Mouse (Mus musculus) MEL (cell line): ENCODE measurements around the gene Gpr158. TPM values are rescaled to one million over a fixed set of nuclear protein-coding genes. Genes with fewer than 3 reads are reported as not detected.

ENCODE experiments used
- DNase-seq: peaks from one replicate; pipeline ENCODE4 v3.0.0; 2011; ENCODE audit warnings: low read depth, low spot score
- H3K27ac ChIP-seq: 2 replicates; pipeline ENCODE4 v1.5.1; 2012; ENCODE audit warnings: low read depth, mild to moderate bottlenecking, control low read depth, low read length, moderate library complexity; ENCODE audit not compliant: control insufficient read depth
- H3K27me3 ChIP-seq, 2 experiments: fragments of 150-350 bp in 1 of 2; sonication (generic) in 1 of 2; 2 replicates each; pipeline ENCODE4 v1.6.1; 2012; ENCODE audit warnings: low read length in 2 of 2, mild to moderate bottlenecking in 2 of 2, improper control_type of control experiment in 1 of 2, moderate library complexity in 1 of 2; ENCODE audit not compliant: insufficient read depth in 2 of 2, control insufficient read depth in 1 of 2
- H3K36me3 ChIP-seq, 2 experiments: 2 replicates each; pipeline ENCODE4 v1.6.1; 2012 to 2014; ENCODE audit warnings: low read length in 2 of 2, improper control_type of control experiment in 1 of 2, inconsistent platforms in 1 of 2, mild to moderate bottlenecking in 1 of 2; ENCODE audit not compliant: insufficient read depth in 2 of 2, control insufficient read depth in 1 of 2
- H3K4me1 ChIP-seq, 2 experiments: fragments of 150-350 bp in 1 of 2; sonication (generic) in 1 of 2; 2 replicates each; pipeline ENCODE4 v1.6.1; 2012; ENCODE audit warnings: low read length in 2 of 2, improper control_type of control experiment in 1 of 2, mild to moderate bottlenecking in 1 of 2; ENCODE audit not compliant: insufficient read depth in 2 of 2, control insufficient read depth in 1 of 2
- H3K4me3 ChIP-seq, 2 experiments: fragments of 150-350 bp in 1 of 2; sonication (generic) in 1 of 2; 2 replicates each; pipeline ENCODE4 v1.5.1; 2012; ENCODE audit warnings: low read depth in 2 of 2, low read length in 2 of 2, mild to moderate bottlenecking in 2 of 2, moderate library complexity in 2 of 2, control low read depth in 1 of 2, improper control_type of control experiment in 1 of 2; ENCODE audit not compliant: control insufficient read depth in 1 of 2, insufficient read depth in 1 of 2
- H3K79me2 ChIP-seq: 2 replicates; pipeline ENCODE4 v1.6.1; 2012; ENCODE audit warnings: mild to moderate bottlenecking, low read length, moderate library complexity; ENCODE audit not compliant: control insufficient read depth, poor library complexity, insufficient read depth
- H3K9ac ChIP-seq: 2 replicates; pipeline ENCODE4 v1.6.1; 2012; ENCODE audit warnings: low read depth, mild to moderate bottlenecking, control low read depth, low read length, moderate library complexity; ENCODE audit not compliant: control insufficient read depth, poor library complexity, severe bottlenecking
- H3K9me3 ChIP-seq: fragments of 150-350 bp; sonication (generic); replicated peaks from 2 replicates; pipeline ENCODE4 v1.6.1; 2012; ENCODE audit warnings: mild to moderate bottlenecking, low read length, improper control_type of control experiment, moderate library complexity; ENCODE audit not compliant: insufficient read depth
- BHLHE40 ChIP-seq: IDR thresholded peaks from 2 replicates; pipeline ENCODE4 v1.6.1; 2012; ENCODE audit warnings: low read depth, mild to moderate bottlenecking, inconsistent platforms, low read length, improper control_type of control experiment, borderline replicate concordance
- CHD1 ChIP-seq: IDR thresholded peaks from 2 replicates; pipeline ENCODE4 v1.6.1; 2012; ENCODE audit warnings: low read depth, mild to moderate bottlenecking, inconsistent platforms, low read length, improper control_type of control experiment
- CHD2 ChIP-seq: IDR thresholded peaks from 2 replicates; pipeline ENCODE4 v1.6.1; 2011; ENCODE audit warnings: low read length, improper control_type of control experiment
- CTCF ChIP-seq, 3 experiments: IDR thresholded peaks in 2 of 3; conservative IDR thresholded peaks in 1 of 3; 2 replicates each; pipeline ENCODE4 v1.5.1; 2011 to 2012; ENCODE audit warnings: low read length in 3 of 3, low read depth in 2 of 3, mild to moderate bottlenecking in 2 of 3, improper control_type of control experiment in 1 of 3, inconsistent platforms in 1 of 3, mixed read lengths in 1 of 3, moderate library complexity in 1 of 3; ENCODE audit not compliant: control insufficient read depth in 1 of 3, insufficient read depth in 1 of 3, poor library complexity in 1 of 3, severe bottlenecking in 1 of 3
- E2F4 ChIP-seq: IDR thresholded peaks from 2 replicates; pipeline ENCODE4 v1.6.1; 2011; ENCODE audit warnings: low read depth, low read length, improper control_type of control experiment, borderline replicate concordance
- EP300 ChIP-seq, 2 experiments: IDR thresholded peaks; 2 replicates each; pipeline ENCODE4 v1.6.1; 2011; ENCODE audit warnings: improper control_type of control experiment in 2 of 2, low read length in 2 of 2, low read depth in 1 of 2, mild to moderate bottlenecking in 1 of 2
- ETS1 ChIP-seq: IDR thresholded peaks from 2 replicates; pipeline ENCODE4 v1.6.1; 2012; ENCODE audit warnings: low read depth, mild to moderate bottlenecking, inconsistent platforms, low read length, improper control_type of control experiment, moderate library complexity
- KAT2A ChIP-seq: conservative IDR thresholded peaks from 2 replicates; pipeline ENCODE4 v1.6.1; 2012; ENCODE audit warnings: low read depth, low read length, improper control_type of control experiment, inconsistent platforms
- MAFK ChIP-seq: IDR thresholded peaks from 2 replicates; pipeline ENCODE4 v1.6.1; 2011; ENCODE audit warnings: low read depth, mild to moderate bottlenecking, low read length, improper control_type of control experiment, borderline replicate concordance
- MXI1 ChIP-seq: IDR thresholded peaks from 2 replicates; pipeline ENCODE4 v1.6.1; 2011; ENCODE audit warnings: mild to moderate bottlenecking, low read depth, low read length, improper control_type of control experiment
- POLR2AphosphoS2 ChIP-seq: IDR thresholded peaks from 2 replicates; pipeline ENCODE4 v1.6.1; 2011; ENCODE audit warnings: low read length, improper control_type of control experiment
- POLR2AphosphoS5 ChIP-seq: IDR thresholded peaks from 2 replicates; pipeline ENCODE4 v1.6.1; 2012; ENCODE audit warnings: low read depth, borderline replicate concordance, mild to moderate bottlenecking, inconsistent platforms, low read length, moderate library complexity, mixed read lengths
- RCOR1 ChIP-seq: IDR thresholded peaks from 2 replicates; pipeline ENCODE4 v1.6.1; 2012; ENCODE audit warnings: low read depth, mild to moderate bottlenecking, inconsistent platforms, low read length, improper control_type of control experiment
- SIN3A ChIP-seq: IDR thresholded peaks from 2 replicates; pipeline ENCODE4 v1.6.1; 2012; ENCODE audit warnings: low read length, improper control_type of control experiment, inconsistent platforms
- TCF12 ChIP-seq: IDR thresholded peaks from 2 replicates; pipeline ENCODE4 v1.6.1; 2014; ENCODE audit warnings: low read depth, mild to moderate bottlenecking, inconsistent platforms, low read length, improper control_type of control experiment, moderate library complexity
- UBTF ChIP-seq: IDR thresholded peaks from 2 replicates; pipeline ENCODE4 v1.6.1; 2012; ENCODE audit warnings: low read depth, mild to moderate bottlenecking, inconsistent platforms, low read length, improper control_type of control experiment, moderate library complexity, borderline replicate concordance; ENCODE audit not compliant: insufficient read depth
- USF1 ChIP-seq: IDR thresholded peaks from 2 replicates; pipeline ENCODE4 v1.6.1; 2014; ENCODE audit warnings: low read depth, mild to moderate bottlenecking, inconsistent platforms, low read length, improper control_type of control experiment, moderate library complexity
- ZC3H11A ChIP-seq: IDR thresholded peaks from 2 replicates; pipeline ENCODE4 v1.6.1; 2012; ENCODE audit warnings: low read depth, mild to moderate bottlenecking, inconsistent platforms, low read length, improper control_type of control experiment
- ZNF384 ChIP-seq: IDR thresholded peaks from 2 replicates; pipeline ENCODE4 v1.6.1; 2012; ENCODE audit warnings: low read depth, mild to moderate bottlenecking, inconsistent platforms, low read length, improper control_type of control experiment
- polyA plus RNA-seq, 2 experiments: library from polyadenylated mRNA; stranded (reverse) in 1 of 2; unstranded in 1 of 2; fragments of >175 nt in 1 of 2; fragments of >200 nt in 1 of 2; gene quantifications; 2 replicates each; pipeline versions ENCODE4 v1.2.1 to v1.2.4; 2012; ENCODE audit warnings: low replicate concordance in 2 of 2, low read depth in 1 of 2; ENCODE audit not compliant: insufficient read length in 2 of 2, insufficient read depth in 1 of 2, missing spikeins in 1 of 2
- total RNA-seq: library from RNA; depleted of rRNA; stranded (reverse); fragments of 300-350 nt; gene quantifications from 2 replicates; pipeline ENCODE4 v1.2.3, GENCODE M21; 2012

The Gpr158 gene
- total and polyA plus RNA-seq, 3 experiments, result not detected

DNA sequence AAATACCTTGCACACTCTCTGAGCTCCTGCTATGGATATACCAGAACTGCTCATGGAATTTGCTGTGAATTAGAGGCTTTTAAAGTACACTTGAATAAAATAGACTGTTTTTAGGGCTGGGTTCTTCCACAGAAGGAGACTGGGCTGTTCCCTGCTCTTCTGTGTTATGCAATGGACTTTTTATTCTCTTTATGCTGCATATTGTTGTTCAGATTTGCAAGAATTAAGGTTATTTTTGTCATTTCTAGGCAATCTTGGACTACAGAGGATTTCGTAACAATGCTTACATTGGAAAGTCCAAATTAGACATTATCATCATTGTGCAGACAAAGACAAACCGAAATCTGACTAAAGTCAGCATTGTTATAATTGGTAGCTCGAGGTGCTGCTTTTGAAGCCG, 298.4 kb downstream of the Gpr158 start:
- no peaks in the 10 kb centered on the region for H3K9me3 ChIP-seq
- no peak overlapping the region for H3K9ac ChIP-seq
- no peaks in the 10 kb centered on the region for H3K4me1 ChIP-seq
- H3K79me2 ChIP-seq, result no peaks in the 10 kb centered on the region
- TF ChIP-seq CHD1 (no peak), POLR2AphosphoS5 (no peak), TCF12 (no peak), POLR2AphosphoS2 (no peak), BHLHE40 (no peak), MAFK (no peak), EP300 (IDR thresholded peaks at IDR 0.05; ENCODE audit: low read depth in 1 of 2, low read length in 2 of 2) (no peak), UBTF (no peak)
- DNase-seq, result no peak
- no peak overlapping the region for H3K4me3 ChIP-seq
- no peaks in the 10 kb centered on the region for H3K36me3 ChIP-seq
- no peaks in the 10 kb centered on the region for H3K27me3 ChIP-seq
- no peak overlapping the region for H3K27ac ChIP-seq

DNA sequence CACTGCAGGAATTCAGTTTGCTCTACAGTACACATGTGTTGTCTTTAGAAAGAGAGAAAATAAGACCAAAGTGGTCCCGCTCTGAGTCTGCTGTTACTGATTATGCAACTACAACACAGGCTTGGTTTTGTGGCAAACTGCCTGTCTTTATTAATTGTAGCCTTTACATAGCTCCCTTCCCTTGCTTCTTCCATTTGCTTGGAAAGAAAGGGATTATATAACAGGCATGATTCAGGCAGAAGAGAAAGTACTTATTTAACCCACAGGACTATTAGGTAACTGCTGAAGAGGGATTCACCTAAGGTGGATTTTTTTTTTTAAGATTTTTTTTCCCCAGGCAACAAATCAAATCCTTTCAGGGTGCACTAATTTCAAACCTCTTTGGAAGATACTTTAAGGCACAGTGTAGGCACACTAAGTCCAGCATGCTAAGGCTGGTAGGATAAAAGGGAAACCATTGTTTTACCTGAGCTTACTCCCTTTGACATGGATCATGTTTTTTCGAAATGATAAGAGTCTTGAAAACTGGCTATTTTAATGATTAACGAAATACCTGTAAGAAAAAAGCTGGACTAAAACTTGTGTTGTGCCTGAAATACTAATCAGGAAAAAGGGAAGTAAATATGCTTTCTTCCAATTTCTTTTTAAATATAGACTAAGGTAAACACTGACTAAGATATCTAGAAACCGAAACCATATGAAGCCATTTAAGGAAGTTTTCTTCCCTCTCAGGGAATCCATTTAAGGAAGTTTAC, 308.9 kb downstream of the Gpr158 start:
- Histone ChIP-seq H3K9ac (no peak overlapping the region), H3K4me3 (no peak overlapping the region), H3K4me1 (no peaks in the 10 kb centered on the region), H3K36me3 (no peaks in the 10 kb centered on the region), H3K27ac (no peak overlapping the region), H3K79me2 (no peaks in the 10 kb centered on the region), H3K9me3 (no peaks in the 10 kb centered on the region), H3K27me3 (no peaks in the 10 kb centered on the region)
- no peak for DNase-seq
- TF ChIP-seq RCOR1 (no peak), CHD1 (no peak), SIN3A (no peak), E2F4 (no peak), USF1 (no peak), ZC3H11A (no peak), ETS1 (no peak), EP300 (IDR thresholded peaks at IDR 0.05; ENCODE audit: low read depth in 1 of 2, low read length in 2 of 2) (no peak), ZNF384 (no peak), BHLHE40 (no peak), MXI1 (no peak), CHD2 (no peak), CTCF (IDR thresholded peaks at IDR 0.05 in 2 of 3, conservative IDR thresholded peaks at IDR 0.05 in 1 of 3; ENCODE audit: control insufficient read depth in 1 of 3, insufficient read depth in 1 of 3, low read depth in 2 of 3, low read length in 3 of 3, poor library complexity in 1 of 3, severe bottlenecking in 1 of 3) (no peak), KAT2A (no peak)
